Mouse (Mus musculus): ENCODE measurements around the gene Sppl2c. TPM values are rescaled to one million over a fixed set of nuclear protein-coding genes. Genes with fewer than 3 reads are reported as not detected.
A peak's percentile ranks its signal among the peaks of the same experiment; 100 is the strongest.

Gene Sppl2c
- polyA plus RNA-seq (2015; fragmentation: Nextera tagmentation; extraction: Ambion mirVana), result not detected in 2 replicates

DNA sequence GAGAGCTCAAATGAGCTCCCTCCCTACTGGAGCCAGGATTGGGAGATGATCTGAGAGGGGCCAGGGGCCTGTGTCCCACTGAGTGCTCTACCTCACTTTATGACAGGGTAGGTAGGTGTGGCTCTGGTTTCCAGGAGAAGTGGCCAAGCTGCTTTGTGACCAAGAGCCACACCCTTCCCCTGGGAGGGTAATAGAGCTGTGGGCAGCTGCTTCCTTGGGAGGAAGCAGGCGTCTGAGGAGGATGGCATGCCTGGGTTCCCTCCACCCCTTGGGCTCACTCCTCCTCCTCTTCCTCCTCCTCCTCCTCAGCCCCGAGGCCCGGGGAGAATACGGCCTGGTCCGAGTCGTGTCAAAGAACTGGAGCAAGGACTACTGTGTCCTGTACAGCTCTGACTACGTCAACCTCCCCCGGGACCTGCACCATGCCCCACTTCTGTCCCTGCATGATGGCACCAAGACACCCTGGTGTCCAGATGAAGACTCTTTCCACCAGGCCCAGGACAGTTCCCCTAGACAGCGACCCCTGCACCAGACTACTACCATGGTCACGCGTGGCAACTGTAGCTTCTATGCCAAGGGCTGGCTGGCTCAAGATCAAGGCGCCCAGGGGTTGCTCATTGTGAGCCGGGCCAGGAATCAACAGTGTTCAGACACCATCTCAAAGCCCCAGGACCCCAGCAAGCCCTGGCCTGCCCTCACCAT is at the start of gene Sppl2c:
TSS of gene Sppl2c (plus strand) at position 193 of the 702 bp plus-strand sequence.
- H3K27me3 ChIP-seq (ENCODE audit: insufficient read depth, low read length), result no peaks in the 10 kb centered on the region
- no peak for ATAC-seq (ENCODE audit: low FRiP score, low TSS enrichment)
- H3K9ac ChIP-seq (replicated peaks; ENCODE audit: low read length), result no peak within 1 kb of the TSS
- H3K4me1 ChIP-seq (ENCODE audit: insufficient read depth, low read length), result no peaks in the 10 kb centered on the region
- H3K36me3 ChIP-seq (ENCODE audit: insufficient read depth, low read length), result no peaks in the 10 kb centered on the region
- 61% methylated on average over 13 of the region's 13 CpGs for WGBS
- H3K4me3 ChIP-seq (ENCODE audit: low read length), result no peak within 1 kb of the TSS
- H3K27ac ChIP-seq (ENCODE audit: low read length), result no peak within 1 kb of the TSS
- no peaks in the 10 kb centered on the region for H3K9me3 ChIP-seq (ENCODE audit: low read length)
- H3K4me2 ChIP-seq (replicated peaks; ENCODE audit: low read depth, low read length), result no peak within 1 kb of the TSS

DNA sequence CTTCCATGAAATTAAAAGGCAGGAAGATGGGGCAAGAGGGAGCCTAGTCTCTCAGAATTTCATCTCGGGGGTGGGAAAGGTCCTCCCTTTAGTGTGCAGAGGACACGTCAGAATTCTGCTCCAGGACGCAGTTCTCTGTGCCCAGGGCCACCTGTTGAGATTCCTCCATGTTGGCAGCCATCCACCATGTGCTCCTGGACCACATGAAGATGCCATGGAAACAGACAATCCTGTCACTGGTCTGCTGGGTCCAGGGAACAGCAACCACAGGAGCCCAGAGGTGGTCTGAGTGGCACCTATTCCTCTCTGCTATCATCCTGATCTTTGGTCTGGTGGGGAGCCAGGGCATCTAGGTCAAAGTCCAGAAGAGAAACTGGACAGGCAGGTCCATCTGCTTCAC is 47.2 kb upstream of the Sppl2c start:
- no peak overlapping the region for H3K4me2 ChIP-seq (replicated peaks; ENCODE audit: low read depth, low read length)
- H3K4me3 ChIP-seq (ENCODE audit: low read length), result no peak overlapping the region
- H3K27me3 ChIP-seq (ENCODE audit: insufficient read depth, low read length), result peaks cover 28% of the 10 kb centered on the region
- H3K27ac ChIP-seq (ENCODE audit: low read length), result no peak overlapping the region
- no peaks in the 10 kb centered on the region for H3K36me3 ChIP-seq (ENCODE audit: insufficient read depth, low read length)
- H3K4me1 ChIP-seq (ENCODE audit: insufficient read depth, low read length), result no peaks in the 10 kb centered on the region
- no peak overlapping the region for H3K9ac ChIP-seq (replicated peaks; ENCODE audit: low read length)
- 73% methylated on average over 3 of the region's 3 CpGs for WGBS
- H3K9me3 ChIP-seq (ENCODE audit: low read length), result no peaks in the 10 kb centered on the region
- ATAC-seq (ENCODE audit: low FRiP score, low TSS enrichment), result no peak

DNA sequence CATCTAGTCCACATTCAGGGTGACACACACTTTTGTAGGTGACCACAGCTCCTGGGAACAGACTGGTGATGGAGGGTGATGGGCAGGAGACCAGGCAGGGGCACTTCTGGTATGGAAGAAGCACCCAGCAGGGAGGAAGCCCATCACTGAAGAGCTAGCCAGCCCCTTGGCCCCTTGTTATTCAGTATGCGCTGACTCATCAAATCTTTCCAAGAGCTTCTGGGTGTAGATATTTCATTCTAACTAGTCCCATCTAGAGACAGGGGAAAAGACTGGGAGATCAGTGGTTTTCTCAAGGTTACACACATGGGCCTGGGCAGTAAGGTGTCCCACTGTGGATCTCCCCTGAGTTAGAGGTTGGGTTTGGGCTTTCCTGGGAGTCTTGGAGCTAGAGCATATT is 41.2 kb upstream of the Sppl2c start:
- ATAC-seq (ENCODE audit: low FRiP score, low TSS enrichment), result no peak
- H3K4me3 ChIP-seq (ENCODE audit: low read length), result no peak overlapping the region
- 95% methylated on average over 1 of the region's 1 CpGs for WGBS
- no peak overlapping the region for H3K4me2 ChIP-seq (replicated peaks; ENCODE audit: low read depth, low read length)
- no peaks in the 10 kb centered on the region for H3K27me3 ChIP-seq (ENCODE audit: insufficient read depth, low read length)
- H3K27ac ChIP-seq (ENCODE audit: low read length), result no peak overlapping the region
- no peaks in the 10 kb centered on the region for H3K9me3 ChIP-seq (ENCODE audit: low read length)
- H3K9ac ChIP-seq (replicated peaks; ENCODE audit: low read length), result no peak overlapping the region
- no peaks in the 10 kb centered on the region for H3K36me3 ChIP-seq (ENCODE audit: insufficient read depth, low read length)
- no peaks in the 10 kb centered on the region for H3K4me1 ChIP-seq (ENCODE audit: insufficient read depth, low read length)

DNA sequence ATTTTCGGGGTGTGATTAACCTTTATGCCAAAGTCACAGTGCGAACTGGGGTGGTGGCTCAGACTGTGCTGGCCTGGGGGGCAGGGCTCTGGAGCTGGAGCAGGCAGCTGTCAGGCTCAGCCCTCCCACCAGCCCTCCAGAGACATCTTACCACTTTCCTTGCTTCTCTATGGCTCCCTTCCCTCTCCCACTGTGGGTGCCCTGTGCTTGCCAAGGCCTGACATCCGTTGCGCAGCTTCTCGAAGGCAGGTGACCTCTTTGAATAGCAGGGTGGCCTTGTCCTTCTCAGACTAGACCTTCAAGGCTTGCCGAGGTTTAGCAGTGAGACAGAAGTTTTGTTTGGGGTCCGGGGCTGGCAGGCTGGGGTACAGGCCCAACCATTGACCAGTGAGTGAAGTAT is 37.3 kb upstream of the Sppl2c start:
- no peak overlapping the region for H3K27ac ChIP-seq (ENCODE audit: low read length)
- no peak for ATAC-seq (ENCODE audit: low FRiP score, low TSS enrichment)
- H3K4me2 ChIP-seq (replicated peaks; ENCODE audit: low read depth, low read length), result no peak overlapping the region
- H3K4me3 ChIP-seq (ENCODE audit: low read length), result no peak overlapping the region
- H3K36me3 ChIP-seq (ENCODE audit: insufficient read depth, low read length), result no peaks in the 10 kb centered on the region
- H3K9me3 ChIP-seq (ENCODE audit: low read length), result no peaks in the 10 kb centered on the region
- WGBS, result 68% methylated on average over 7 of the region's 7 CpGs
- no peaks in the 10 kb centered on the region for H3K27me3 ChIP-seq (ENCODE audit: insufficient read depth, low read length)
- H3K4me1 ChIP-seq (ENCODE audit: insufficient read depth, low read length), result no peaks in the 10 kb centered on the region
- no peak overlapping the region for H3K9ac ChIP-seq (replicated peaks; ENCODE audit: low read length)

DNA sequence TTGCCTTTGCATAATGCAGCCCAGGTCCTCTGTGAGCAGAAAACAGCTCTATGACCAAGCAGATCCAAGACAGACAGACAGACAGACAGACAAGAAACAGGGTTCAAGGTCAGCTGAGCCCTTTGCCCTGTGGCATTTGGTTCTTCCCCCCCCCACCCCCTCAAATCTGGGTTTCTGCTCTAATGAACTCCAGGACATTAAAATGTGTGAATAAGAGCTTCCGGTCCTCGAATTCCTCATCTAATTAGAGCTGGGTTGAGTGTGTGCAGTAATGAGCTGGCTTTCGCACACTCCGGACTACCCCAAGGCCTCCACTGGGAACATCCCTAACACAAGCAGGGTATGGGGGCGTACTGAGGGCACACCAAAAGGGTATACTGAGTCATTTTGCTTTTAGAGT is 35.2 kb upstream of the Sppl2c start:
- 47% methylated on average over 5 of the region's 5 CpGs for WGBS
- no peak overlapping the region for H3K4me2 ChIP-seq (replicated peaks; ENCODE audit: low read depth, low read length)
- no peak overlapping the region for H3K27ac ChIP-seq (ENCODE audit: low read length)
- H3K4me3 ChIP-seq (ENCODE audit: low read length), result no peak overlapping the region
- no peak overlapping the region for H3K9ac ChIP-seq (replicated peaks; ENCODE audit: low read length)
- H3K36me3 ChIP-seq (ENCODE audit: insufficient read depth, low read length), result no peaks in the 10 kb centered on the region
- no peaks in the 10 kb centered on the region for H3K27me3 ChIP-seq (ENCODE audit: insufficient read depth, low read length)
- no peaks in the 10 kb centered on the region for H3K9me3 ChIP-seq (ENCODE audit: low read length)
- no peaks in the 10 kb centered on the region for H3K4me1 ChIP-seq (ENCODE audit: insufficient read depth, low read length)
- no peak for ATAC-seq (ENCODE audit: low FRiP score, low TSS enrichment)

DNA sequence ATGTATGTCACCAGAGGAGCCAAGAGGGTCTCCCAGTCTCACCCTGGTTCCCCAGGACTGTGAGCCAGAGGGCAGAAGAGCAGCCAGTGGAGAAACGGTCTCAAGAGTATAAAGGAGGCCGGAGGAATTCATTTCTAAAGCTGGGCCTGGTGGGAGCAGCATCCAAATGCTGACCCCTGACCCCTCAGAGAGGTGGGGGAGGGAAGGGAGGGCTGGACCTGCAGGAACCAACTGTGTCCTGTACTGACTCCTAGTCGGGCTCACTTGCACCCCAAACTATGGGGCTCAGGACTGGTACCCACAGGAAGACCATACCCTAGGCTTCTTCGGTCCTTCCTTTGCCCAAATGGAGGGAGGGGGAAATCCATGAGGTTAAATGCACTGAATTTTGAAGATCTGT is 31.8 kb upstream of the Sppl2c start:
- 55% methylated on average over 4 of the region's 4 CpGs for WGBS
- Histone ChIP-seq H3K9ac (replicated peaks; ENCODE audit: low read length) (no peak overlapping the region), H3K4me1 (ENCODE audit: insufficient read depth, low read length) (peaks cover 5% of the 10 kb centered on the region), H3K9me3 (ENCODE audit: low read length) (no peaks in the 10 kb centered on the region), H3K4me3 (ENCODE audit: low read length) (no peak overlapping the region), H3K27ac (ENCODE audit: low read length) (no peak overlapping the region), H3K4me2 (replicated peaks; ENCODE audit: low read depth, low read length) (no peak overlapping the region), H3K36me3 (ENCODE audit: insufficient read depth, low read length) (no peaks in the 10 kb centered on the region), H3K27me3 (ENCODE audit: insufficient read depth, low read length) (peaks cover 5% of the 10 kb centered on the region)
- no peak for ATAC-seq (ENCODE audit: low FRiP score, low TSS enrichment)

DNA sequence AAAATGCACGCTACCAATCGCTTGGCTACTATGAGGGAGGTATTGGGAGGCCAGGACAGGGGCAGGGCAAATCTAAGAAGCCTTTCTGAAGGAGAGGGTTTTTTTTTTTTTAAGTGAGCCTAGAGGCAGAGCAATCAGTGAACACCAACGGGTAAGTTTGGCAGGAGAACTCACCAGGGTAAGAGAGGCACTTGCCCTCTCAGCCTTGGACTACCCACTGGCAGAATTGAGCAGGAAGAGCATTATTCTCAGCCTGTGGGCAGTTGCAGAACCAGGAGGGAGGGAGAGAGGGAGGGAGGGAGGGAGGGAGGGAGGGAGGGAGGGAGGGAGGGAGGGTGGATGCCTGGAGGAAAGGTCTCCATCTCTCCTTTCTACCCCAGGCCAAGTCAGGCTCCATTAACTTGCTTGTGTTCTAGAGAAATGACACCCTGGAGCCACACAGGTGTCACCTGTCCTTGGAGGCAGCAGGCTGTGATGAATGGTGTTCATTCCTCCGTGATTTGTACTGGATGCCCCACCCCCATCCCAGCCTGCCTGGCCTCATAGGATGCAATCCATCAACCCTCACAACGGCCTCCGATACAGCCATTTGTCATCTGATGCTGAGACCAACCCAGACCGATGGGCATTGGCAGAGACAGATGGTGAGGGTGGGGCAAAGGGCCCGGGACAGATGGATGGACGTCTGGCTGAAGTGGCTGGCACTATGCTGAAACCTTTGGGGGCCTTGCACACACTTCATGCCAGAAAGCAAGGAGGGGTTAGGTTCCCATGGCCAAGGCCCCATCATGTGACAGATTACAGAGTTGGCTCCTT is 31.1 kb upstream of the Sppl2c start:
- H3K4me3 ChIP-seq (ENCODE audit: low read length), result no peak overlapping the region
- H3K27ac ChIP-seq (ENCODE audit: low read length), result no peak overlapping the region
- peak; percentile 79 for ATAC-seq (ENCODE audit: low FRiP score, low TSS enrichment)
- no peaks in the 10 kb centered on the region for H3K9me3 ChIP-seq (ENCODE audit: low read length)
- WGBS, result 16% methylated on average over 9 of the region's 9 CpGs
- H3K4me2 ChIP-seq (replicated peaks; ENCODE audit: low read depth, low read length), result no peak overlapping the region
- no peaks in the 10 kb centered on the region for H3K36me3 ChIP-seq (ENCODE audit: insufficient read depth, low read length)
- H3K9ac ChIP-seq (replicated peaks; ENCODE audit: low read length), result no peak overlapping the region
- peaks cover 9% of the 10 kb centered on the region for H3K27me3 ChIP-seq (ENCODE audit: insufficient read depth, low read length)
- peaks cover 5% of the 10 kb centered on the region for H3K4me1 ChIP-seq (ENCODE audit: insufficient read depth, low read length)

DNA sequence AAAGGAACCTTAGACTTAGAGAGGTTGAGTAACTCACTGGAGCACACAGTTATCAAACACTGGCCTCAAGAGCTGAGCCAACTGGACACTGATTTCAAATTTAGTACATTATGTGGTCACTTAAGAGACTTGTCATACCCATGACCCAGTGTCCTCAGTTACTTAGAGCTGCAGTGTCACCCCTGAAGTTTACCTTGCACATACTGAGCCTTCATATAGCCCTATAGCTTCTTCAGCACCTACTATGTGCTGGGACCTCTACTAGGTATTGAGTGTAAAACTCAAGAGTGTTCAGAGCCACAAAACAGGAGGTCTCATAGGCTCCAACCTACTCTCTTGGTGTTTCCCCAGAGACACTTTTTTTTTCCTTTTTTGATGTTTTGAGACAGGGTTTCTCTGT is 30.2 kb upstream of the Sppl2c start:
- Histone ChIP-seq H3K27me3 (ENCODE audit: insufficient read depth, low read length) (peaks cover 9% of the 10 kb centered on the region), H3K27ac (ENCODE audit: low read length) (no peak overlapping the region), H3K36me3 (ENCODE audit: insufficient read depth, low read length) (no peaks in the 10 kb centered on the region), H3K9ac (replicated peaks; ENCODE audit: low read length) (no peak overlapping the region), H3K4me2 (replicated peaks; ENCODE audit: low read depth, low read length) (no peak overlapping the region), H3K4me1 (ENCODE audit: insufficient read depth, low read length) (peaks cover 5% of the 10 kb centered on the region), H3K9me3 (ENCODE audit: low read length) (no peaks in the 10 kb centered on the region), H3K4me3 (ENCODE audit: low read length) (no peak overlapping the region)
- no peak for ATAC-seq (ENCODE audit: low FRiP score, low TSS enrichment)

- ATAC-seq (ENCODE audit: low FRiP score, low TSS enrichment), result no peak
- H3K4me1 ChIP-seq (ENCODE audit: insufficient read depth, low read length), result peaks cover 5% of the 10 kb centered on the region
- H3K9ac ChIP-seq (replicated peaks; ENCODE audit: low read length), result no peak overlapping the region
- no peak overlapping the region for H3K4me3 ChIP-seq (ENCODE audit: low read length)
- H3K27me3 ChIP-seq (ENCODE audit: insufficient read depth, low read length), result peaks cover 9% of the 10 kb centered on the region
- H3K27ac ChIP-seq (ENCODE audit: low read length), result no peak overlapping the region
- no peak overlapping the region for H3K4me2 ChIP-seq (replicated peaks; ENCODE audit: low read depth, low read length)
- H3K36me3 ChIP-seq (ENCODE audit: insufficient read depth, low read length), result no peaks in the 10 kb centered on the region
- H3K9me3 ChIP-seq (ENCODE audit: low read length), result no peaks in the 10 kb centered on the region
- 78% methylated on average over 3 of the region's 3 CpGs for WGBS
Measured at GRCm38 (mm10) chr11:104156391-104156790, 29.7 kb upstream of the Sppl2c start.
